Mouse (Mus musculus) CH12.LX (cell line): ENCODE results near the gene Ltn1. TPM values are rescaled to one million over a fixed set of nuclear protein-coding genes. Genes with fewer than 3 reads are reported as not detected.

ENCODE experiments used
- DNase-seq: peaks from one replicate; pipeline ENCODE4 v3.0.0-alpha.2; 2013; ENCODE audit errors: extremely low read depth
- H3K27ac ChIP-seq: 2 replicates; pipeline ENCODE4 v1.5.1; 2012; ENCODE audit warnings: low read depth, mild to moderate bottlenecking, control low read depth, moderate library complexity; ENCODE audit not compliant: insufficient read depth
- H3K27me3 ChIP-seq: replicated peaks from 2 replicates; pipeline ENCODE3; 2012; ENCODE audit warnings: inconsistent platforms
- H3K36me3 ChIP-seq, 2 experiments: replicated peaks in 1 of 2; 2 replicates each; pipeline versions ENCODE3 to v1.6.1; 2012; ENCODE audit warnings: inconsistent platforms in 1 of 2, low read length in 1 of 2, mild to moderate bottlenecking in 1 of 2, mixed read lengths in 1 of 2, moderate library complexity in 1 of 2; ENCODE audit not compliant: control insufficient read depth in 1 of 2, insufficient read depth in 1 of 2
- H3K4me1 ChIP-seq, 2 experiments: 2 replicates each; pipeline ENCODE4 v1.6.1; 2012; ENCODE audit warnings: inconsistent platforms in 1 of 2, moderate library complexity in 1 of 2; ENCODE audit not compliant: insufficient read depth in 2 of 2, control insufficient read depth in 1 of 2
- H3K4me2 ChIP-seq: 2 replicates; pipeline ENCODE4 v1.6.1; 2012; ENCODE audit warnings: low read depth, mild to moderate bottlenecking, control low read depth; ENCODE audit not compliant: poor library complexity, insufficient read depth, severe bottlenecking
- H3K4me3 ChIP-seq, 3 experiments: fragments of 150-350 bp in 1 of 3; sonication (generic) in 1 of 3; replicated peaks in 1 of 3; 2 replicates each; pipeline versions ENCODE3 to v1.5.1; 2011 to 2012; ENCODE audit warnings: low read depth in 2 of 3, low read length in 2 of 3, mild to moderate bottlenecking in 2 of 3, moderate library complexity in 2 of 3, control low read depth in 1 of 3, improper control_type of control experiment in 1 of 3, inconsistent platforms in 1 of 3, mixed read lengths in 1 of 3; ENCODE audit not compliant: poor library complexity in 1 of 3
- H3K79me2 ChIP-seq: replicated peaks from 2 replicates; pipeline ENCODE4 v1.6.1; 2012; ENCODE audit warnings: mild to moderate bottlenecking, moderate library complexity; ENCODE audit not compliant: control insufficient read depth, poor library complexity, insufficient read depth, severe bottlenecking; ENCODE audit errors: extremely low read depth
- H3K9ac ChIP-seq: 2 replicates; pipeline ENCODE4 v1.6.1; 2012; ENCODE audit warnings: low read depth, mild to moderate bottlenecking, control low read depth, moderate library complexity; ENCODE audit not compliant: insufficient read depth
- H3K9me3 ChIP-seq: replicated peaks from 2 replicates; pipeline ENCODE3; 2012; ENCODE audit warnings: low read length, inconsistent platforms, mixed read lengths
- BHLHE40 ChIP-seq: IDR thresholded peaks from 2 replicates; pipeline ENCODE4 v1.6.1; 2011; ENCODE audit warnings: mild to moderate bottlenecking, low read depth, low read length, improper control_type of control experiment
- CHD2 ChIP-seq: IDR thresholded peaks from 2 replicates; pipeline ENCODE4 v1.6.1; 2011; ENCODE audit warnings: low read length, improper control_type of control experiment
- E2F4 ChIP-seq: IDR thresholded peaks from 2 replicates; pipeline ENCODE4 v1.6.1; 2011; ENCODE audit warnings: low read depth, low read length, improper control_type of control experiment; ENCODE audit not compliant: insufficient replicate concordance
- ELF1 ChIP-seq: IDR thresholded peaks from 2 replicates; pipeline ENCODE4 v1.6.1; 2014; ENCODE audit warnings: low read depth, mild to moderate bottlenecking, inconsistent platforms, low read length, improper control_type of control experiment
- EP300 ChIP-seq: IDR thresholded peaks from 2 replicates; pipeline ENCODE4 v1.6.1; 2011; ENCODE audit warnings: low read length, improper control_type of control experiment
- ETS1 ChIP-seq: conservative IDR thresholded peaks from 2 replicates; pipeline ENCODE4 v1.6.1; 2012; ENCODE audit warnings: low read depth, mild to moderate bottlenecking, inconsistent platforms, low read length, improper control_type of control experiment, moderate library complexity
- GABPA ChIP-seq: IDR thresholded peaks from 2 replicates; pipeline ENCODE4 v1.6.1; 2012; ENCODE audit warnings: low read depth, low read length, improper control_type of control experiment, inconsistent platforms; ENCODE audit not compliant: insufficient replicate concordance
- HCFC1 ChIP-seq: IDR thresholded peaks from 2 replicates; pipeline ENCODE4 v1.6.1; 2012; ENCODE audit warnings: low read depth, mild to moderate bottlenecking, inconsistent platforms, low read length, improper control_type of control experiment
- IRF4 ChIP-seq: IDR thresholded peaks from 2 replicates; pipeline ENCODE4 v1.6.1; 2014; ENCODE audit warnings: low read depth, mild to moderate bottlenecking, inconsistent platforms, low read length, improper control_type of control experiment
- JUND ChIP-seq: conservative IDR thresholded peaks from 2 replicates; pipeline ENCODE4 v1.6.1; 2011; ENCODE audit warnings: low read depth, low read length, improper control_type of control experiment
- KAT2A ChIP-seq: IDR thresholded peaks from 2 replicates; pipeline ENCODE4 v1.6.1; 2012; ENCODE audit warnings: low read length, improper control_type of control experiment, inconsistent platforms; ENCODE audit not compliant: insufficient replicate concordance
- MAFK ChIP-seq: IDR thresholded peaks from 2 replicates; pipeline ENCODE4 v1.6.1; 2011; ENCODE audit warnings: low read length, improper control_type of control experiment; ENCODE audit not compliant: insufficient replicate concordance
- MAX ChIP-seq: IDR thresholded peaks from 2 replicates; pipeline ENCODE4 v1.6.1; 2011; ENCODE audit warnings: low read length, improper control_type of control experiment
- MAZ ChIP-seq: IDR thresholded peaks from 2 replicates; pipeline ENCODE4 v1.6.1; 2012; ENCODE audit warnings: low read depth, mild to moderate bottlenecking, inconsistent platforms, low read length, improper control_type of control experiment, moderate library complexity
- MYC ChIP-seq: IDR thresholded peaks from 2 replicates; pipeline ENCODE4 v1.6.1; 2011; ENCODE audit warnings: low read depth, mild to moderate bottlenecking, improper control_type of control experiment, low read length
- NELFE ChIP-seq: IDR thresholded peaks from 2 replicates; pipeline ENCODE4 v1.6.1; 2011; ENCODE audit warnings: low read depth, low read length, improper control_type of control experiment
- NRF1 ChIP-seq: IDR thresholded peaks from 2 replicates; pipeline ENCODE4 v1.6.1; 2014; ENCODE audit warnings: low read depth, mild to moderate bottlenecking, inconsistent platforms, low read length, improper control_type of control experiment, moderate library complexity
- PAX5 ChIP-seq: IDR thresholded peaks from 2 replicates; pipeline ENCODE4 v1.6.1; 2012; ENCODE audit warnings: low read length, inconsistent platforms, mixed read lengths
- POLR2A ChIP-seq: IDR thresholded peaks from 2 replicates; pipeline ENCODE4 v1.6.1; 2011; ENCODE audit warnings: low read depth, mild to moderate bottlenecking, improper control_type of control experiment, low read length
- POLR2AphosphoS2 ChIP-seq: IDR thresholded peaks from 2 replicates; pipeline ENCODE4 v1.6.1; 2011; ENCODE audit warnings: low read depth, low read length, improper control_type of control experiment
- RCOR1 ChIP-seq: conservative IDR thresholded peaks from 2 replicates; pipeline ENCODE4 v1.6.1; 2012; ENCODE audit warnings: low read depth, mild to moderate bottlenecking, inconsistent platforms, low read length, improper control_type of control experiment
- SIN3A ChIP-seq: IDR thresholded peaks from 2 replicates; pipeline ENCODE4 v1.6.1; 2012; ENCODE audit warnings: low read length, improper control_type of control experiment, inconsistent platforms
- SMC3 ChIP-seq: IDR thresholded peaks from 2 replicates; pipeline ENCODE4 v1.6.1; 2011; ENCODE audit warnings: low read depth, low read length, improper control_type of control experiment
- TBP ChIP-seq: conservative IDR thresholded peaks from 2 replicates; pipeline ENCODE4 v1.6.1; 2011; ENCODE audit warnings: low read depth, low read length, improper control_type of control experiment
- UBTF ChIP-seq: IDR thresholded peaks from 2 replicates; pipeline ENCODE4 v1.6.1; 2012; ENCODE audit warnings: low read depth, mild to moderate bottlenecking, inconsistent platforms, low read length, improper control_type of control experiment, moderate library complexity
- USF1 ChIP-seq: IDR thresholded peaks from 2 replicates; pipeline ENCODE4 v1.6.1; 2014; ENCODE audit warnings: low read depth, mild to moderate bottlenecking, inconsistent platforms, low read length, improper control_type of control experiment
- USF2 ChIP-seq: conservative IDR thresholded peaks from 2 replicates; pipeline ENCODE4 v1.6.1; 2011; ENCODE audit warnings: low read depth, low read length, improper control_type of control experiment
- ZC3H11A ChIP-seq: IDR thresholded peaks from 2 replicates; pipeline ENCODE4 v1.6.1; 2012; ENCODE audit warnings: low read depth, mild to moderate bottlenecking, inconsistent platforms, low read length, improper control_type of control experiment
- ZKSCAN1 ChIP-seq: IDR thresholded peaks from 2 replicates; pipeline ENCODE4 v1.6.1; 2012; ENCODE audit warnings: low read depth, inconsistent platforms, low read length, improper control_type of control experiment, borderline replicate concordance
- ZNF384 ChIP-seq: IDR thresholded peaks from 2 replicates; pipeline ENCODE4 v1.6.1; 2012; ENCODE audit warnings: low read depth, low read length, improper control_type of control experiment, inconsistent platforms
- dilution Hi-C: fragments of 300-500 bp; cut with MboI; formaldehyde crosslinking; loops from 2 replicates; pipeline ENCODE4 v1.14.3; 2020; ENCODE audit warnings: low sequenced_read_pairs; ENCODE audit not compliant: extremely low pct_unique_long_range_greater_than_20kb, extremely low pct_ligation_motif_present
- in situ Hi-C: fragments of 300-500 bp; cut with MboI; formaldehyde crosslinking; loops from 3 replicates; pipeline ENCODE4 v1.14.3; 2019; ENCODE audit warnings: low sequenced_read_pairs, low pct_ligation_motif_present, low pct_unique_long_range_greater_than_20kb, mixed read lengths
- polyA plus RNA-seq: library from polyadenylated mRNA; unstranded; fragments of >175 nt; gene quantifications from 2 replicates; pipeline ENCODE4 v1.2.1, GENCODE M21; 2012; ENCODE audit warnings: low read depth; ENCODE audit not compliant: insufficient read length
- total RNA-seq, 2 experiments: library from RNA; depleted of rRNA; stranded (reverse); fragments of 300-350 nt in 1 of 2; fragments of >200 nt in 1 of 2; gene quantifications; 2 replicates each; pipeline ENCODE4 v1.2.3; 2012 to 2014

Ltn1 gene
- total and polyA plus RNA-seq, 3 experiments: 21.5 to 34.6 (median 30.8) TPM

GRCm38 (mm10) chr16:87354748-87355147 is 77.7 kb downstream of the Ltn1 start:
- Histone ChIP-seq H3K36me3 (peaks cover 9 to 30% of the 10 kb centered on the region in 2 experiments), H3K9me3 (peaks cover 2% of the 10 kb centered on the region), H3K9ac (peak overlapping the region; percentile 75), H3K4me1 (peaks cover 0 to 22% of the 10 kb centered on the region in 2 experiments; a peak in 2 of 4 replicates), H3K4me3 (peak overlapping the region; percentile 59 to 84 (median 74)), H3K27ac (no peak overlapping the region), H3K4me2 (peak overlapping the region; percentile 87; the same call in 1 of the 2 replicates), H3K27me3 (no peaks in the 10 kb centered on the region), H3K79me2 (no peaks in the 10 kb centered on the region)
- in situ Hi-C loops (loop anchor here (25.0 kb wide), 1 partner anchor 217 kb away; no protein-coding TSS in a partner anchor), dilution Hi-C loops (no loop called here)
- DNase-seq: peak; percentile 8
- no peak for TF ChIP-seq IRF4
- peak; percentile 92 for TF ChIP-seq BHLHE40
- peak; percentile 67 for TF ChIP-seq USF2
- TF ChIP-seq POLR2A: no peak
- TF ChIP-seq GABPA: no peak
- no peak for TF ChIP-seq ETS1
- TF ChIP-seq USF1: peak; percentile 51
- TF ChIP-seq SMC3: no peak
- 0 out of 2 replicates have a peak, but pooled peaks have one; percentile 15 for TF ChIP-seq EP300
- no peak for TF ChIP-seq POLR2AphosphoS2
- no peak for TF ChIP-seq ZC3H11A
- TF ChIP-seq CHD2: no peak
- TF ChIP-seq SIN3A: no peak

DNA sequence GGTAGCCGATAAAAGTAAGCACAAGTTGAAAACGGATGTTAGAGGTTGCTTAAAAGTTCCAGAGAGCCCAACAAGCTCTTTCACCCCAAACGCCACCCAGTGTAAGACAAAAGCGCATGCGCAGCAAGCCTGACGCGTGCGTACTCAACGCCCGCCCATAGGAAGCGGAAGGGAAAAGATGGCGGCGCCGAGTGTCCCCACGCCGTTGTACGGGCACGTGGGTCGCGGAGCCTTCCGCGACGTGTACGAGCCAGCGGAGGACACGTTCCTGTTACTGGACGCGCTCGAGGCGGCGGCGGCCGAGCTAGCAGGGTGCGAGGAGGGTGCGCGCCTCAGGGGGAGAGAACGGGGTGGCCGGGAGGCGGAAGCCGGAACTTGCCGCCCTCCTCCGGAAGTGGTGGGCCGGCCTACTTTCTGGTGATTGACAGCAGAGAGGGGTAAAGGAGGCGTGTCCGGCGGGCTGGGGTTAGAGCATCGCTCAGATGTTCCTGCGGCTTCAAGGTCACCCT is 78.3 kb downstream of the Ltn1 start, which contains the start of gene N6amt1:
Gene N6amt1 (plus strand): TSS at position 111 of the 509 bp plus-strand sequence.
- Histone ChIP-seq H3K27me3 (no peaks in the 10 kb centered on the region), H3K4me3 (peak within 1 kb of the TSS; percentile 59 to 84 (median 74)), H3K9me3 (peaks cover 2% of the 10 kb centered on the region), H3K4me1 (peaks cover 0 to 22% of the 10 kb centered on the region in 2 experiments; a peak in 2 of 4 replicates), H3K79me2 (no peaks in the 10 kb centered on the region), H3K27ac (peak within 1 kb of the TSS; percentile 93), H3K36me3 (peaks cover 8 to 26% of the 10 kb centered on the region in 2 experiments), H3K9ac (peak within 1 kb of the TSS; percentile 75), H3K4me2 (peak within 1 kb of the TSS; percentile 87; the same call in 1 of the 2 replicates)
- in situ Hi-C loops (loop anchor here (25.0 kb wide), 1 partner anchor 217 kb away; no protein-coding TSS in a partner anchor), dilution Hi-C loops (no loop called here)
- peak; percentile 98 for DNase-seq
- TF ChIP-seq SMC3 (no peak), RCOR1 (no peak), TBP (peak; percentile 91), POLR2A (peak; percentile 85), ZNF384 (no peak), NELFE (peak; percentile 88), ZKSCAN1 (no peak), KAT2A (peak; percentile 82; the same call in 1 of the 2 replicates), PAX5 (no peak), MYC (peak; percentile 97), NRF1 (peak; percentile 98), HCFC1 (peak; percentile 87), MAZ (peak; percentile 47; the same call in 1 of the 2 replicates), JUND (no peak), MAFK (no peak), EP300 (no peak), SIN3A (no peak; the same call in 1 of the 2 replicates), MAX (peak; percentile 98), POLR2AphosphoS2 (peak; percentile 84), IRF4 (peak; percentile 57; the same call in 1 of the 2 replicates), UBTF (no peak), E2F4 (peak; percentile 30; the same call in 1 of the 2 replicates), USF1 (peak; percentile 23), USF2 (no peak), ELF1 (peak; percentile 97)
